Mouse (Mus musculus) heart, embryonic 10.5 days (tissue): ENCODE results near the gene Ptgis. TPM values are rescaled to one million over a fixed set of nuclear protein-coding genes. Genes with fewer than 3 reads are reported as not detected.

Experiments
- DNase-seq: peaks from one replicate; pipeline ENCODE4 v3.0.0-alpha.2; 2017; ENCODE audit warnings: low spot score
- H3K27ac ChIP-seq: fragments of 300-500 bp; sonication (generic); 2 replicates; pipeline ENCODE4 v1.5.1; 2016; ENCODE audit warnings: mild to moderate bottlenecking
- H3K27me3 ChIP-seq: fragments of 300-500 bp; sonication (generic); 2 replicates; pipeline ENCODE4 v1.6.1; 2016; ENCODE audit warnings: mild to moderate bottlenecking; ENCODE audit not compliant: poor library complexity, insufficient read depth, severe bottlenecking
- H3K36me3 ChIP-seq: fragments of 300-500 bp; sonication (generic); 2 replicates; pipeline ENCODE4 v1.6.1; 2016; ENCODE audit warnings: mild to moderate bottlenecking, moderate library complexity
- H3K4me1 ChIP-seq: fragments of 300-500 bp; sonication (generic); 2 replicates; pipeline ENCODE4 v1.6.1; 2016; ENCODE audit warnings: mild to moderate bottlenecking
- H3K4me3 ChIP-seq: fragments of 300-500 bp; sonication (generic); 2 replicates; pipeline ENCODE4 v1.5.1; 2016; ENCODE audit warnings: mild to moderate bottlenecking, moderate library complexity
- H3K9me3 ChIP-seq: fragments of 300-500 bp; sonication (generic); 2 replicates; pipeline ENCODE4 v1.6.1; 2016; ENCODE audit warnings: mild to moderate bottlenecking, moderate library complexity
- WGBS: fragments of 180-500 bp; shearing (Covaris S2); methylation state at CpG from one replicate; pipeline ENCODE4 v1.1.7; 2016; 5-methylcytosine and 5-hydroxymethylcytosine counted together
- polyA plus RNA-seq: library from polyadenylated mRNA; unstranded; fragments of >200 nt; fragmentation: Nextera tagmentation; extraction: Ambion mirVana; gene quantifications from 2 replicates; pipeline ENCODE4 v1.2.1, GENCODE M21; 2016

Ptgis gene
- polyA plus RNA-seq, 1 experiment from 2014 or later: 16.3 TPM

GRCm38 (mm10) chr2:167173051-167173875 lies 67.1 kb downstream of the Ptgis start:
- no peak for DNase-seq
- WGBS: 68% methylated on average over 5 of the region's 5 CpGs

GRCm38 (mm10) chr2:167167515-167168212 lies 72.7 kb downstream of the Ptgis start:
- Histone ChIP-seq H3K4me1 (peaks cover 32% of the 10 kb centered on the region), H3K36me3 (no peaks in the 10 kb centered on the region), H3K9me3 (no peaks in the 10 kb centered on the region), H3K27ac (peak overlapping the region; percentile 24), H3K27me3 (0 out of 2 replicates have a peak, but pooled peaks cover 4% of the 10 kb centered on the region), H3K4me3 (no peak overlapping the region)
- no peak for DNase-seq
- WGBS: 46% methylated on average over 11 of the region's 11 CpGs

More at GRCm38 (mm10) chr2:167173051-167173875, 67.1 kb downstream of the Ptgis start:
- no peak overlapping the region for H3K27ac ChIP-seq
- H3K4me1 ChIP-seq: peaks cover 2% of the 10 kb centered on the region
- no peak overlapping the region for H3K4me3 ChIP-seq
- H3K9me3 ChIP-seq: no peaks in the 10 kb centered on the region
- no peaks in the 10 kb centered on the region for H3K36me3 ChIP-seq
- H3K27me3 ChIP-seq: 0 out of 2 replicates have a peak, but pooled peaks cover 17% of the 10 kb centered on the region

- no peaks in the 10 kb centered on the region for H3K9me3 ChIP-seq
- H3K4me3 ChIP-seq: no peak overlapping the region
- WGBS: 71% methylated on average over 9 of the region's 9 CpGs
- peaks cover 35% of the 10 kb centered on the region for H3K4me1 ChIP-seq
- DNase-seq: no peak
- no peak overlapping the region for H3K27ac ChIP-seq
- H3K27me3 ChIP-seq: 0 out of 2 replicates have a peak, but pooled peaks cover 3% of the 10 kb centered on the region
- H3K36me3 ChIP-seq: 0 out of 2 replicates have a peak, but pooled peaks cover 5% of the 10 kb centered on the region
Measured at GRCm38 (mm10) chr2:167163600-167163999, 76.8 kb downstream of the Ptgis start.

- no peak overlapping the region for H3K4me3 ChIP-seq
- 88% methylated on average over 10 of the region's 10 CpGs for WGBS
- H3K27me3 ChIP-seq: no peaks in the 10 kb centered on the region
- H3K4me1 ChIP-seq: peaks cover 31% of the 10 kb centered on the region
- no peak for DNase-seq
- 0 out of 2 replicates have a peak, but pooled peaks cover 5% of the 10 kb centered on the region for H3K36me3 ChIP-seq
- H3K27ac ChIP-seq: no peak overlapping the region
- no peaks in the 10 kb centered on the region for H3K9me3 ChIP-seq
Measured at GRCm38 (mm10) chr2:167163134-167163533, 77.3 kb downstream of the Ptgis start.

GRCm38 (mm10) chr2:167162516-167163021 lies 77.8 kb downstream of the Ptgis start:
- 76% methylated on average over 10 of the region's 10 CpGs for WGBS
- no peak overlapping the region for H3K27ac ChIP-seq
- peaks cover 26% of the 10 kb centered on the region for H3K4me1 ChIP-seq
- no peaks in the 10 kb centered on the region for H3K9me3 ChIP-seq
- H3K36me3 ChIP-seq: 0 out of 2 replicates have a peak, but pooled peaks cover 5% of the 10 kb centered on the region
- no peak overlapping the region for H3K4me3 ChIP-seq
- no peak for DNase-seq
- no peaks in the 10 kb centered on the region for H3K27me3 ChIP-seq

GRCm38 (mm10) chr2:167159721-167160120 lies 80.7 kb downstream of the Ptgis start:
- Histone ChIP-seq H3K4me3 (no peak overlapping the region), H3K27ac (no peak overlapping the region), H3K4me1 (peaks cover 39% of the 10 kb centered on the region), H3K27me3 (peaks cover 13% of the 10 kb centered on the region), H3K36me3 (0 out of 2 replicates have a peak, but pooled peaks cover 5% of the 10 kb centered on the region), H3K9me3 (no peaks in the 10 kb centered on the region)
- no peak for DNase-seq
- 78% methylated on average over 4 of the region's 4 CpGs for WGBS

GRCm38 (mm10) chr2:167158780-167159179 lies 81.6 kb downstream of the Ptgis start:
- Histone ChIP-seq H3K27me3 (peaks cover 13% of the 10 kb centered on the region), H3K36me3 (0 out of 2 replicates have a peak, but pooled peaks cover 5% of the 10 kb centered on the region), H3K4me1 (peaks cover 34% of the 10 kb centered on the region), H3K9me3 (no peaks in the 10 kb centered on the region), H3K4me3 (no peak overlapping the region), H3K27ac (no peak overlapping the region)
- DNase-seq: no peak
- WGBS: 80% methylated on average over 5 of the region's 5 CpGs

- 0 out of 2 replicates have a peak, but pooled peaks cover 2% of the 10 kb centered on the region for H3K36me3 ChIP-seq
- H3K27me3 ChIP-seq: peaks cover 13% of the 10 kb centered on the region
- WGBS: 39% methylated on average over 9 of the region's 9 CpGs
- DNase-seq: no peak
- H3K4me3 ChIP-seq: no peak overlapping the region
- no peaks in the 10 kb centered on the region for H3K9me3 ChIP-seq
- H3K27ac ChIP-seq: no peak overlapping the region
- H3K4me1 ChIP-seq: peaks cover 24% of the 10 kb centered on the region
Measured at GRCm38 (mm10) chr2:167156118-167156715, 84.2 kb downstream of the Ptgis start.

- Histone ChIP-seq H3K36me3 (no peaks in the 10 kb centered on the region), H3K4me3 (no peak overlapping the region), H3K4me1 (peaks cover 24% of the 10 kb centered on the region), H3K27me3 (peaks cover 13% of the 10 kb centered on the region), H3K27ac (0 out of 2 replicates have a peak overlapping the region, but pooled peaks have one; percentile 10), H3K9me3 (no peaks in the 10 kb centered on the region)
- WGBS: 50% methylated on average over 4 of the region's 4 CpGs
- no peak for DNase-seq
Measured at GRCm38 (mm10) chr2:167155541-167155973, 84.8 kb downstream of the Ptgis start.

- no peak overlapping the region for H3K27ac ChIP-seq
- no peak for DNase-seq
- H3K9me3 ChIP-seq: no peaks in the 10 kb centered on the region
- H3K36me3 ChIP-seq: no peaks in the 10 kb centered on the region
- H3K4me1 ChIP-seq: peaks cover 23% of the 10 kb centered on the region
- H3K27me3 ChIP-seq: peaks cover 22% of the 10 kb centered on the region
- 87% methylated on average over 6 of the region's 6 CpGs for WGBS
- H3K4me3 ChIP-seq: no peak overlapping the region
Measured at GRCm38 (mm10) chr2:167150880-167151279, 89.5 kb downstream of the Ptgis start.

- H3K4me3 ChIP-seq: no peak overlapping the region
- no peak for DNase-seq
- H3K9me3 ChIP-seq: no peaks in the 10 kb centered on the region
- peaks cover 22% of the 10 kb centered on the region for H3K27me3 ChIP-seq
- no peak overlapping the region for H3K27ac ChIP-seq
- H3K36me3 ChIP-seq: no peaks in the 10 kb centered on the region
- H3K4me1 ChIP-seq: peaks cover 19% of the 10 kb centered on the region
- WGBS: 92% methylated on average over 7 of the region's 7 CpGs
Measured at GRCm38 (mm10) chr2:167150135-167150534, 90.3 kb downstream of the Ptgis start.

GRCm38 (mm10) chr2:167149035-167149434 lies 91.4 kb downstream of the Ptgis start:
- H3K27ac ChIP-seq: no peak overlapping the region
- WGBS: 86% methylated on average over 6 of the region's 6 CpGs
- H3K4me1 ChIP-seq: peaks cover 24% of the 10 kb centered on the region; the same call in 1 of the 2 replicates
- H3K9me3 ChIP-seq: no peaks in the 10 kb centered on the region
- no peaks in the 10 kb centered on the region for H3K36me3 ChIP-seq
- H3K27me3 ChIP-seq: peaks cover 28% of the 10 kb centered on the region
- no peak for DNase-seq
- no peak overlapping the region for H3K4me3 ChIP-seq
